Mouse (Mus musculus) limb, embryonic 14.5 days (tissue): ENCODE results near the gene Abl1. TPM values are rescaled to one million over a fixed set of nuclear protein-coding genes. Genes with fewer than 3 reads are reported as not detected.

Source experiments
- ATAC-seq: fragments of 200-750 bp; cut with Nextera tagmentation; 2 replicates; pipeline ENCODE4 v1.8.0; 2017; ENCODE audit warnings: low read depth, moderate number of reproducible peaks, moderate TSS enrichment; ENCODE audit not compliant: low FRiP score
- DNase-seq: peaks from one replicate; pipeline ENCODE4 v3.0.0-alpha.2; 2015; ENCODE audit warnings: low spot score
- H3K27ac ChIP-seq: fragments of 300-500 bp; sonication (generic); replicated peaks from 2 replicates; pipeline ENCODE4 v1.5.1; 2014; ENCODE audit warnings: low read depth, mild to moderate bottlenecking, low read length, moderate library complexity, mixed read lengths
- H3K27me3 ChIP-seq: fragments of 300-500 bp; sonication (generic); 2 replicates; pipeline ENCODE4 v1.6.1; 2014; ENCODE audit warnings: low read length, mixed read lengths; ENCODE audit not compliant: control insufficient read depth, insufficient read depth
- H3K36me3 ChIP-seq: fragments of 300-500 bp; sonication (generic); 2 replicates; pipeline ENCODE4 v1.6.1; 2014; ENCODE audit warnings: mild to moderate bottlenecking, low read length, moderate library complexity, mixed read lengths; ENCODE audit not compliant: control insufficient read depth, insufficient read depth
- H3K4me1 ChIP-seq: fragments of 300-500 bp; sonication (generic); 2 replicates; pipeline ENCODE4 v1.6.1; 2014; ENCODE audit warnings: antibody characterized with exemption, low read length, mixed read lengths; ENCODE audit not compliant: control insufficient read depth, insufficient read depth
- H3K4me2 ChIP-seq: fragments of 300-500 bp; sonication (generic); replicated peaks from 2 replicates; pipeline ENCODE4 v1.6.1; 2014; ENCODE audit warnings: low read depth, mild to moderate bottlenecking, low read length, moderate library complexity; ENCODE audit not compliant: severe bottlenecking
- H3K4me3 ChIP-seq: fragments of 300-500 bp; sonication (generic); replicated peaks from 2 replicates; pipeline ENCODE4 v1.5.1; 2014; ENCODE audit warnings: low read length
- H3K9ac ChIP-seq: fragments of 300-500 bp; sonication (generic); 2 replicates; pipeline ENCODE4 v1.6.1; 2014; ENCODE audit warnings: mild to moderate bottlenecking, low read depth, low read length, moderate library complexity; ENCODE audit not compliant: severe bottlenecking
- H3K9me3 ChIP-seq: fragments of 300-500 bp; sonication (generic); 2 replicates; pipeline ENCODE4 v1.6.1; 2016; ENCODE audit warnings: low read length; ENCODE audit not compliant: control insufficient read depth
- POLR2A ChIP-seq: fragments of 200-500 bp; IDR thresholded peaks from 2 replicates; pipeline ENCODE4 v1.8.0; 2012; ENCODE audit warnings: inconsistent platforms, mild to moderate bottlenecking, moderate library complexity, borderline replicate concordance; ENCODE audit not compliant: insufficient read depth, insufficient read length; ENCODE audit errors: extremely low read depth
- WGBS: fragments of 180-500 bp; shearing (Covaris S2); extraction: QIAGEN DNeasy Blood & Tissue Kit; methylation state at CpG from one replicate; pipeline ENCODE4 v1.1.7; 2014; 5-methylcytosine and 5-hydroxymethylcytosine counted together
- polyA plus RNA-seq, 2 experiments: library from polyadenylated mRNA; depleted of rRNA in 1 of 2; stranded (reverse) in 1 of 2; unstranded in 1 of 2; fragments of >200 nt; fragmentation: Nextera tagmentation in 1 of 2; extraction: Ambion mirVana in 1 of 2; gene quantifications; 2 replicates each; pipeline versions ENCODE4 v1.2.1 to v1.2.3; 2012 to 2014

Abl1 gene
- polyA plus RNA-seq, 2 experiments = 49.0 to 104 TPM

- DNase-seq (no peak), ATAC-seq (no peak)
- 0% methylated on average over 1 of the region's 1 CpGs for WGBS
- H3K27ac ChIP-seq = peak overlapping the region; percentile 97
- H3K36me3 ChIP-seq = no peaks in the 10 kb centered on the region
- no peak for TF ChIP-seq POLR2A
- no peaks in the 10 kb centered on the region for H3K9me3 ChIP-seq
- H3K4me3 ChIP-seq = peak overlapping the region; percentile 95
- peak overlapping the region; percentile 99 for H3K9ac ChIP-seq
- no peaks in the 10 kb centered on the region for H3K27me3 ChIP-seq
- peaks cover 23% of the 10 kb centered on the region for H3K4me1 ChIP-seq
- peak overlapping the region; percentile 69 for H3K4me2 ChIP-seq
Measured at GRCm38 (mm10) chr2:31760486-31760885, 72.3 kb downstream of the Abl1 start.

GRCm38 (mm10) chr2:31761115-31761531 lies 72.9 kb downstream of the Abl1 start:
- H3K27ac ChIP-seq = peak overlapping the region; percentile 97
- H3K4me1 ChIP-seq = peaks cover 23% of the 10 kb centered on the region
- H3K9ac ChIP-seq = peak overlapping the region; percentile 99
- H3K9me3 ChIP-seq = no peaks in the 10 kb centered on the region
- H3K4me3 ChIP-seq = peak overlapping the region; percentile 95
- H3K4me2 ChIP-seq = peak overlapping the region; percentile 69
- H3K36me3 ChIP-seq = no peaks in the 10 kb centered on the region
- WGBS = 1% methylated on average over 7 of the region's 7 CpGs
- ATAC-seq (no peak), DNase-seq (no peak)
- no peaks in the 10 kb centered on the region for H3K27me3 ChIP-seq
- no peak for TF ChIP-seq POLR2A

- WGBS = 2% methylated on average over 4 of the region's 4 CpGs
- peaks cover 23% of the 10 kb centered on the region for H3K4me1 ChIP-seq
Measured at GRCm38 (mm10) chr2:31761585-31761984, 73.4 kb downstream of the Abl1 start.

GRCm38 (mm10) chr2:31762155-31762554 lies 74.0 kb downstream of the Abl1 start:
- peak overlapping the region; percentile 99; the same call in 1 of the 2 replicates for H3K9ac ChIP-seq
- peaks cover 23% of the 10 kb centered on the region for H3K4me1 ChIP-seq

More at GRCm38 (mm10) chr2:31761585-31761984, 73.4 kb downstream of the Abl1 start:
- TF ChIP-seq POLR2A = no peak
- Histone ChIP-seq H3K27me3 (no peaks in the 10 kb centered on the region), H3K36me3 (no peaks in the 10 kb centered on the region), H3K4me3 (peak overlapping the region; percentile 95), H3K27ac (peak overlapping the region; percentile 97), H3K4me2 (peak overlapping the region; percentile 69), H3K9me3 (no peaks in the 10 kb centered on the region), H3K9ac (peak overlapping the region; percentile 99)
- DNase-seq (no peak), ATAC-seq (no peak)

GRCm38 (mm10) chr2:31762853-31763252 lies 74.7 kb downstream of the Abl1 start:
- Histone ChIP-seq H3K4me2 (no peak overlapping the region; the same call in 1 of the 2 replicates), H3K9ac (no peak overlapping the region), H3K27ac (0 out of 2 replicates have a peak overlapping the region, but pooled peaks have one; percentile 33), H3K36me3 (no peaks in the 10 kb centered on the region; the same call in 1 of the 2 replicates), H3K27me3 (no peaks in the 10 kb centered on the region), H3K4me1 (peaks cover 26% of the 10 kb centered on the region), H3K9me3 (no peaks in the 10 kb centered on the region), H3K4me3 (no peak overlapping the region)
- ATAC-seq (no peak), DNase-seq (no peak)
- TF ChIP-seq POLR2A = no peak
- 36% methylated on average over 2 of the region's 2 CpGs for WGBS

More at GRCm38 (mm10) chr2:31762155-31762554, 74.0 kb downstream of the Abl1 start:
- H3K27me3 ChIP-seq = no peaks in the 10 kb centered on the region
- no peaks in the 10 kb centered on the region for H3K36me3 ChIP-seq
- H3K4me2 ChIP-seq = peak overlapping the region; percentile 69
- ATAC-seq (no peak), DNase-seq (no peak)
- H3K27ac ChIP-seq = 0 out of 2 replicates have a peak overlapping the region, but pooled peaks have one; percentile 97
- WGBS = 43% methylated on average over 3 of the region's 3 CpGs
- H3K4me3 ChIP-seq = peak overlapping the region; percentile 95
- no peaks in the 10 kb centered on the region for H3K9me3 ChIP-seq
- TF ChIP-seq POLR2A = no peak
